Mouse (Mus musculus): ENCODE data around the gene Ap1m1. TPM values are rescaled to one million over a fixed set of nuclear protein-coding genes. Genes with fewer than 3 reads are reported as not detected.

Gene Ap1m1
- polyA plus RNA-seq, 1 experiment from 2014 or later = 57.0 TPM

DNA sequence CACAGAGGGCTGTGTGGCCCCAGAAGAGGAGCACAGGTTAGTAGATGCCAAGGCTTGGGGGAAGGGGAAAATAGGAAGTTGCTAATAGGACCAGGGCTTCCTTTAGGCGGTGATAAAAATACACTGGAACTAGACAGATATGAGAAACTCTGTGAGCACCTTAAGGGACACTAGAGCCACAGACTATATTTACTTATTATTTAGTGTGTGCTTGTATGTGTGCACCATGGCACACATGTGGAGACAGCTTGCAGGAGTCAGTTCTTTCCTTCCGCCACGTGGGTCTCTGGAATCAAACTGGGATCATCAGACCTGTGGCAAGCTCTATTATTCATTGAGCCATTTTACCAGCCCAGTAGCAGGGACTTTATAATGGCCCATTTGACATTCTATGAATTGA, 55.3 kb downstream of the Ap1m1 start:
- 30% methylated on average over 3 of the region's 3 CpGs for WGBS (ENCODE audit: insufficient replicate concordance)
- Histone ChIP-seq H3K4me1 (replicated peaks) (no peaks in the 10 kb centered on the region; the same call in 1 of the 2 replicates), H3K9ac (no peak overlapping the region)

DNA sequence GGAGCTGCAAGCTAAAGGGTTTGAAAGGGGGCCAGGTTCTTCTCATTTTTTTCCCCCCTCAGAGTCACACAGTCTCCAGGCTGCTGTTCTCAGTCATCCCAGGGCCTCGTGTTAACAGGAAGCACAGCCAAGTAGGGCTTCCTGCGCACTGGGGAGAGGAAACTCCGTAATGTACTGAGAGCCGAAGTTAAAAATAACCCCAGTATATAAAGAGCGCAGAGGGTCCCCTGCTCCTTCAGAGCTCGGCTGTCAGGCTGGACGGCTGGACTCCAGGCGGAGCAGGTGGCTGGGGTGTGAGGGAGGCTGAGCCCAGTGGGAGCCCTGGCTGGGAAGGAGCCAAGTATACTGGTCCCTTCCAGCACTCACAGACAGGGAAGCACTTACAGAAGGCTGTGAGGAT, 55.9 kb downstream of the Ap1m1 start:
- Histone ChIP-seq H3K27me3 (no peaks in the 10 kb centered on the region), H3K4me2 (peak overlapping the region; percentile 7; the same call in 1 of the 2 replicates), H3K27ac (replicated peaks) (peak overlapping the region; percentile 72), H3K9me3 (replicated peaks) (no peaks in the 10 kb centered on the region), H3K36me3 (replicated peaks) (no peaks in the 10 kb centered on the region), H3K9ac (no peak overlapping the region), H3K4me1 (replicated peaks) (no peaks in the 10 kb centered on the region; the same call in 1 of the 2 replicates), H3K4me3 (replicated peaks) (no peak overlapping the region)
- 18% methylated on average over 8 of the region's 8 CpGs for WGBS (ENCODE audit: insufficient replicate concordance)
- ATAC-seq (ENCODE audit: insufficient read depth) = peak; percentile 77

More for the DNA sequence above, 55.3 kb downstream of the Ap1m1 start:
- ATAC-seq (ENCODE audit: insufficient read depth) = 0 out of 2 replicates have a peak, but pooled peaks have one; percentile 30
- H3K27me3 ChIP-seq = no peaks in the 10 kb centered on the region
- no peak overlapping the region for H3K4me2 ChIP-seq
- H3K4me3 ChIP-seq (replicated peaks) = no peak overlapping the region
- no peaks in the 10 kb centered on the region for H3K9me3 ChIP-seq (replicated peaks)
- no peaks in the 10 kb centered on the region for H3K36me3 ChIP-seq (replicated peaks)
- peak overlapping the region; percentile 51; the same call in 1 of the 2 replicates for H3K27ac ChIP-seq (replicated peaks)

DNA sequence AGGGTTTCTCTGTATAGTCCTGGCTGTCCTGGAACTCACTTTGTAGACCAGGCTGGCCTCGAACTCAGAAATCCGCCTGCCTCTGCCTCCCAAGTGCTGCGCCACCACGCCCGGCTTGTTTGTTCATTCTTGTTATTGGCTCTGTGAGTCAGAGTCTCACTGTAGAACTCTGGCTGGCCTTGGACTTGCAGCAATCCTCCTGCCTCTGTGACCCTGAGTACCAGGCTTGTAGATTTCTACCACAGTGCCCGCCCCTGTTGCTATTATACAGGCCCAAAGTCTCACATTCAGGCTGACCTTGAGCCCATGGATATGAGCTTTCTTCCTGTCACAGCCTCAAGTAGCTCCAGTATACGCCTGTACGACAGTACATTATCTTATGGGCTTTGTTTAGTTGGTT, 56.7 kb downstream of the Ap1m1 start:
- H3K27ac ChIP-seq (replicated peaks) = no peak overlapping the region
- ATAC-seq (ENCODE audit: insufficient read depth) = no peak
- no peaks in the 10 kb centered on the region; the same call in 1 of the 2 replicates for H3K4me1 ChIP-seq (replicated peaks)
- no peaks in the 10 kb centered on the region for H3K36me3 ChIP-seq (replicated peaks)
- H3K27me3 ChIP-seq = no peaks in the 10 kb centered on the region
- 68% methylated on average over 8 of the region's 8 CpGs for WGBS (ENCODE audit: insufficient replicate concordance)
- no peak overlapping the region for H3K4me3 ChIP-seq (replicated peaks)
- H3K9ac ChIP-seq = no peak overlapping the region
- H3K4me2 ChIP-seq = no peak overlapping the region
- no peaks in the 10 kb centered on the region for H3K9me3 ChIP-seq (replicated peaks)

DNA sequence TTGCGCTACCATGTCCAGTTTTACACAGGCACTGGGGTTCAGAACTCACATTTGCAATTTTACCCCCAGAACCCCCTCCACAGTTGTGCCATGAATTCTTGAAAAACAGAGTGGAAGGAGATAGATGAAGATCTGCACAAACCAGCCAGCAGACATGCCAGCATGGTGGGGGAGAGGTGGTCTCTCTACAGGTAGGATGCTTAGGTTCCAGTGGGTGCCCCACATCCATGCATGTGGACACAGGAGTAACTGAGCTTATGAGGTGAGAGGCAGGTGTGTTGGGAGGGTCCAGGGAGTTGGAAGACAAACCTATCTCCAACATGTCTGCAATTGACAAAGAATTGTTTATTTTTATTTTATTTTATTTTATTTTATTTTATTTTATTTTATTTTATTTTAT, 59.1 kb downstream of the Ap1m1 start:
- Histone ChIP-seq H3K9me3 (replicated peaks) (no peaks in the 10 kb centered on the region), H3K4me3 (replicated peaks) (no peak overlapping the region), H3K36me3 (replicated peaks) (no peaks in the 10 kb centered on the region), H3K4me2 (no peak overlapping the region), H3K9ac (no peak overlapping the region), H3K27ac (replicated peaks) (no peak overlapping the region), H3K4me1 (replicated peaks) (peaks cover 7% of the 10 kb centered on the region; the same call in 1 of the 2 replicates), H3K27me3 (no peaks in the 10 kb centered on the region)
- WGBS (ENCODE audit: insufficient replicate concordance) = 50% methylated on average over 1 of the region's 1 CpGs
- ATAC-seq (ENCODE audit: insufficient read depth) = no peak

DNA sequence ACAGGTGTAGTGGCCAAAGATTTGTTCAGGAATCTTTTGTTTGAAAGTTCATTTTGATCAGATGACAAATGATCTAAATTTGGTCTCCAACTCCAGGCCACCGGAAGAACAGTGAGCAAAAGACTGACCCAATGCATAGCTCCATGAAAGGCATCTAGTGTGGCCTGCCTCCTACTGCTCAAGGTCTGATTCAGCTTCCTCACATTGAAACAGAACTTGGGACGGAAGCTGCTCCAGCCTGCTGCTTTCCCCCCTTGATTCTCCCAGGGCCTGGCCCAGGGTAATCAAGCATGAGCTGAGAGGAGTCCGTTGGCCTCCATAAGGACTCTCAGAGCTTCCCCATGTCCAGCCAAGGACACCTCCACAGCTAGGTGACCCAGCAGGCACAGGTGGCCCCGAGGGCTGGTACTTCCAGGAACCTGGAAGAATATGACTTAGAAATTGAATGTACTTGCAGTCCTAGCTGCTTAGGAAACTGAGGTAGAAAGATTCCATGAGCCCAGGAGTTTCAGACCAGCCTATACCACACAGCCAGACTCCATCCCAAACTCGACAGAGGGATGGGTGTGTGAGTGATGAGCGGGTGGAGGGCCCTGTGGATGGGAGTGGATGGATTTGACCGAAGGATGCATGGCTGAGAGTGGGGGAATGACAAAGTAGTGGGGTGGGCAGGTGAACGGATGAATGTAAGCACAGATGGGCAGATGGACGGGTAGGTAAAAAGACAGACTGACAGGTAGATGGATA, 61.0 kb downstream of the Ap1m1 start:
- no peaks in the 10 kb centered on the region for H3K36me3 ChIP-seq (replicated peaks)
- WGBS (ENCODE audit: insufficient replicate concordance) = 62% methylated on average over 9 of the region's 9 CpGs
- ATAC-seq (ENCODE audit: insufficient read depth) = no peak

DNA sequence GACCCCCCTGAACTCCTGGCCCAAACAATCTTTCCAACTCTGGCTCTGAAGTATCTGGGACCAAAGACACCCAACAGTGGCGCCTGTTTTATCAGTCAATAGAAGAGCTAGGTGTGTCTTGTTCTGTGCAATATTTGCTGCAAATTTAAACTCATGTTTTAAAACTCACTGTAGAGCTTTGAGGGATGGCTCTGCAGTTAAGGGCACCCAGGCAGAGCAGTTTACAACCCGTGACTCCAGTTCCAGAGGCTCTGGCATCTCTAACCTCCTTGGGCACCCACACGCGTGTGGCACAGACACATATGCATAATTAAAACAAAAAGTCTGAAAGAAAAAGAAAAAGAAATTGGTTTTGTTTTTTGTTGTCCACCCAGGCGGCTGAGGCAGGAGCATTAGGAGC, 61.7 kb downstream of the Ap1m1 start:
- no peak overlapping the region for H3K4me2 ChIP-seq
- H3K4me3 ChIP-seq (replicated peaks) = no peak overlapping the region
- 60% methylated on average over 5 of the region's 5 CpGs for WGBS (ENCODE audit: insufficient replicate concordance)
- no peaks in the 10 kb centered on the region for H3K9me3 ChIP-seq (replicated peaks)
- 0 out of 2 replicates have a peak, but pooled peaks cover 7% of the 10 kb centered on the region for H3K4me1 ChIP-seq (replicated peaks)
- no peak overlapping the region for H3K9ac ChIP-seq
- no peak overlapping the region for H3K27ac ChIP-seq (replicated peaks)
- no peaks in the 10 kb centered on the region for H3K36me3 ChIP-seq (replicated peaks)
- ATAC-seq (ENCODE audit: insufficient read depth) = no peak
- no peaks in the 10 kb centered on the region for H3K27me3 ChIP-seq

More for the DNA sequence above, 61.0 kb downstream of the Ap1m1 start:
- Histone ChIP-seq H3K9ac (no peak overlapping the region), H3K4me1 (replicated peaks) (peaks cover 7% of the 10 kb centered on the region; the same call in 1 of the 2 replicates), H3K4me2 (no peak overlapping the region), H3K27me3 (no peaks in the 10 kb centered on the region), H3K27ac (replicated peaks) (no peak overlapping the region), H3K4me3 (replicated peaks) (no peak overlapping the region), H3K9me3 (replicated peaks) (no peaks in the 10 kb centered on the region)

DNA sequence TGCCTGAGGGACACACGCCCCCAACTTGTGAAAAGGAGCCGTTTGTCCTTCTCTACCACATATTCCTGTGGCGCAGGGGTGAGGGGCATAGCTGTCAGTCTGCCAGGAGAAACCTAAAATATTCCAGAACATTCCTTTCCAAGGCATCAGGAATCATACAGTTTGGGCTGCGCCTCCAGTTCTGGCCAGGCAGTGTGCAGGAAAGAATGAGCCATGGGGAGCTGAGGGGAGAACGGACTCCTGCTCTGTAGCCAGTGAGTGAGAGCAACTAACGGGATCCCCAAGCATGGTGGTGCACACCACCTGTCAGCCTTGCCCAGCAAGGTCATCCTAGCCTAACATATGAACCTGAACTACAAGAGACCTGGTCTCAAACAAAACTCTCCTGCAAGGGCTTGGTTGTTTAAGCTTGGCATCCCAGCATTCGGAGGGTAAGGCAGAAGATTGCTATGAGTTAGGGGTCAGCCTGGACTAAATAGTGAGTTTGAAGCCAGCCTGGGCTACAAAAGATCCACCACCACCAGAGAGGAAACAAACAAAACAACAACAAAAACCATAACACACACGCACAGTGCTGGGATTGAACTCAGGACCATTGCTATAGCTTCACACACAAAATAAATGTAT, 63.3 kb downstream of the Ap1m1 start:
- H3K36me3 ChIP-seq (replicated peaks) = no peaks in the 10 kb centered on the region
- ATAC-seq (ENCODE audit: insufficient read depth) = no peak
- 46% methylated on average over 8 of the region's 8 CpGs for WGBS (ENCODE audit: insufficient replicate concordance)
- no peaks in the 10 kb centered on the region for H3K27me3 ChIP-seq
- H3K27ac ChIP-seq (replicated peaks) = no peak overlapping the region
- H3K4me2 ChIP-seq = no peak overlapping the region
- H3K9me3 ChIP-seq (replicated peaks) = no peaks in the 10 kb centered on the region
- peaks cover 7% of the 10 kb centered on the region; the same call in 1 of the 2 replicates for H3K4me1 ChIP-seq (replicated peaks)
- no peak overlapping the region for H3K9ac ChIP-seq
- no peak overlapping the region for H3K4me3 ChIP-seq (replicated peaks)

DNA sequence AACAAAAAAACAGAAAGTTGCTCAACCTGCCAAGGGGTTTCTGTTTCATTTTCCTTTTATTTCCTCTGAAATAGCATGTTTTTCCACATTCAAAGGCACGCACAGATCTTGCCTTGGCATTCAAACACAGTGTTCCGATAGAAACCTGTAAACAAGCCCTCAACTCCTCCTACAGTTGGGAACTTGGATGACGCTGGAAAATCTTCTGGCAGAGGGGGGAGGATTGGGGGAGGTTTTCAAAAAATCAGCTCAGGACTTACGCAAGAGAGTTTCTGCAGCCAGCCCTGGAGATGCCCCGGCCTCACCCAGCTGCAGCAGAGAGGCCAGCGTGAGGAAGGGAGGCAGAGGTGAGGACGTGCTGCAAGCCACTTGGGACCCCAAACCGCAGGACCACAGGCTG, 63.8 kb downstream of the Ap1m1 start:
- no peaks in the 10 kb centered on the region for H3K9me3 ChIP-seq (replicated peaks)
- H3K4me2 ChIP-seq = 0 out of 2 replicates have a peak overlapping the region, but pooled peaks have one; percentile 35
- no peak overlapping the region for H3K4me3 ChIP-seq (replicated peaks)
- no peaks in the 10 kb centered on the region for H3K36me3 ChIP-seq (replicated peaks)
- WGBS (ENCODE audit: insufficient replicate concordance) = 26% methylated on average over 8 of the region's 8 CpGs
- ATAC-seq (ENCODE audit: insufficient read depth) = no peak
- no peak overlapping the region for H3K27ac ChIP-seq (replicated peaks)
- no peak overlapping the region for H3K9ac ChIP-seq
- peaks cover 7% of the 10 kb centered on the region; the same call in 1 of the 2 replicates for H3K4me1 ChIP-seq (replicated peaks)
- no peaks in the 10 kb centered on the region for H3K27me3 ChIP-seq

DNA sequence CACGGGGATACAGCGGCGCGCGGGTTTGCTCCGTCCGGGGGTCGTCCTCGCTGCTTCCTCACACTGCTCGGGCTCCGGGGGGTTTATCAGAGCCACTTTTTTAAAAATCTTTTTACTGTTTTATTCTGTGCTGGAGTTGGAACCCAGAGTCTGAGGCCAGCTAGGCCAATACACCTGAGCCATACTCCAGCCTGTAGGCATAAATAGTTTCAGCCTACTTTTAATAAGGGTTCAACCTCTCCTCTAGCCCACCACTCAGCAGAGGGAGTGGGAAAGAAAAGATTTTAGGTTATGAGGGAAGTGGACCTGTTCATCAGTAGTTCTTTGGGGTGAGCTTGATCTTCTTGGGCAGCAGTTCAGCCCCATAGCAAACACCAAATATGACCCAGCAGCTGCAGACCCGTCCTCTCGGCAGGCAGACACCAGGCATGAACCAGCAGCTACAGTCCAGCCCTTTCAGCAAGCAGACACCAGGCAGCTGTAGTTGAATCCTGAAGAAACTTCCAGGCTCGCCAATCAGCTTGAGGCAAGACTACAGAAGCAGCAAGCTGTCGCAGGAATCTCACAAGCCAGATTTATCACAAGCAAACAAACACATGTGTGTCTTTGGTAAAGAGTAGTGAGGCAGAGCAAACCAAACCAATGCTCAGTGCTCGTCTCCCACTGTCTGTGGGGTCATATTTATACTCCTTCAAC, 65.5 kb downstream of the Ap1m1 start, which contains the start of gene Gm10282:
TSS of gene Gm10282 (minus strand) at position 51 of the 696 bp plus-strand sequence.
- Histone ChIP-seq H3K4me1 (replicated peaks) (peaks cover 7% of the 10 kb centered on the region; the same call in 1 of the 2 replicates), H3K4me2 (no peak within 1 kb of the TSS), H3K27me3 (no peaks in the 10 kb centered on the region), H3K4me3 (replicated peaks) (no peak within 1 kb of the TSS), H3K9ac (no peak within 1 kb of the TSS), H3K36me3 (replicated peaks) (no peaks in the 10 kb centered on the region), H3K9me3 (replicated peaks) (no peaks in the 10 kb centered on the region), H3K27ac (replicated peaks) (no peak within 1 kb of the TSS)
- ATAC-seq (ENCODE audit: insufficient read depth) = no peak
- 72% methylated on average over 16 of the region's 16 CpGs for WGBS (ENCODE audit: insufficient replicate concordance)

DNA sequence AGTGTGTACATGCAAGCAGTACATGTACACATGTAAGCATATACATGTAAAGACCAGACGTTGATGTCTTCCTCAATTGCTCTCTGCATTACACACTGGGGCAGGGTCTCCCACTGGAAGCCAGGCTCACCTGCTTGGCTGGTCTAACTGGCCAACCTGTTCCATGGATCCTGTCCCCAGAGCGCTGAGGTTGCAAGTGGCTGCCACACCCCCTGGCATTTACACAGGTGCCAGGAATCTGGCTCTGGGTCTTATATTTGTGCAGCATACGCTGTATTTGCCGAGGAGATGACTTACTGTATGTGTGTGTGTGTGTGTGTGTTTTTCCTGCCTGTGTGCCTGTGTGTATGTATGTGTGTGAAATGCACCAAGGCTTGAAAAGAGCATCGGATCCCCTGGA, 67.1 kb downstream of the Ap1m1 start:
- Histone ChIP-seq H3K27ac (replicated peaks) (no peak overlapping the region), H3K9me3 (replicated peaks) (no peaks in the 10 kb centered on the region), H3K4me1 (replicated peaks) (peaks cover 10% of the 10 kb centered on the region), H3K27me3 (no peaks in the 10 kb centered on the region), H3K4me2 (no peak overlapping the region), H3K4me3 (replicated peaks) (no peak overlapping the region), H3K36me3 (replicated peaks) (no peaks in the 10 kb centered on the region), H3K9ac (no peak overlapping the region)
- WGBS (ENCODE audit: insufficient replicate concordance) = 70% methylated on average over 5 of the region's 5 CpGs
- no peak for ATAC-seq (ENCODE audit: insufficient read depth)

All from liver, embryonic 15.5 days (tissue).